Comparison of ENCODE assay signal across 17 mouse cellular contexts in genomic region chr2:169397013-169397412, GRCm38 (mm10).
DNase-seq lines count a peak whose midpoint lies in the region; ATAC-seq lines count a peak whose summit lies in the region.
"Had no signal": no experiment of that assay in that cellular context is flagged by ENCODE, and none has a peak within 500 bp of the region (broad histone marks: within the 10 kb centered on the region; RNA-seq: fewer than 3 reads in every experiment).

No protein-coding gene starts in this region.

- peaks cover 17% of the 10 kb centered on the region for H3K4me1 ChIP-seq in limb, embryonic 13.5 days
- H3K4me1 ChIP-seq: forebrain, embryonic 15.5 days; hindbrain, embryonic 12.5 days; lung, embryonic 15.5 days had no signal

- 38% methylated on average over 4 of the region's 4 CpGs for WGBS in limb, embryonic 13.5 days

- no peaks in the 10 kb centered on the region for H3K9me3 ChIP-seq in limb, embryonic 13.5 days
- H3K9me3 ChIP-seq: forebrain, embryonic 15.5 days; hindbrain, embryonic 12.5 days; lung, embryonic 15.5 days; neural tube, embryonic 15.5 days had no signal

- no peak for ATAC-seq in limb, embryonic 13.5 days (ENCODE audit: low FRiP score, low read depth)
- ATAC-seq in erythroid progenitor cell, adult 5-6 weeks (replicated peaks; ENCODE audit: low FRiP score, poor library complexity, severe bottlenecking): no peak
- ATAC-seq: forebrain, embryonic 15.5 days; intestine, embryonic 16.5 days had no signal

- no peaks in the 10 kb centered on the region for H3K36me3 ChIP-seq in limb, embryonic 13.5 days
- H3K36me3 ChIP-seq: forebrain, embryonic 15.5 days; hindbrain, embryonic 12.5 days; lung, embryonic 15.5 days; neural tube, embryonic 15.5 days had no signal

- intact Hi-C loops in gastrocnemius, postnatal 14 days (cut with DNase I; ENCODE audit: low total_unique reads): no loop called here

- no peak overlapping the region for H3K9ac ChIP-seq in limb, embryonic 13.5 days
- H3K9ac ChIP-seq: forebrain, embryonic 15.5 days; hindbrain, embryonic 12.5 days; lung, embryonic 15.5 days; neural tube, embryonic 15.5 days had no signal

- H3K27ac ChIP-seq in limb, embryonic 13.5 days: no peak overlapping the region
- H3K27ac ChIP-seq: forebrain, embryonic 15.5 days; hindbrain, embryonic 12.5 days; lung, embryonic 15.5 days; neural tube, embryonic 15.5 days had no signal

- peak overlapping the region; percentile 42 for H3K4me2 ChIP-seq in limb, embryonic 13.5 days (replicated peaks)
- H3K4me2 ChIP-seq: forebrain, embryonic 15.5 days; hindbrain, embryonic 12.5 days; lung, embryonic 15.5 days; neural tube, embryonic 15.5 days had no signal

- peak; percentile 3 to 17 for DNase-seq in gastrocnemius, adult 8-10 months (ENCODE audit: low spot score in 2 of 2)
- no peak for DNase-seq in gastrocnemius, postnatal 14 days
- peak; percentile 6 to 69 for DNase-seq in urinary bladder, postnatal 36 days (ENCODE audit: low spot score in 2 of 2)
- no peak for DNase-seq in urinary bladder, postnatal 10 days (ENCODE audit: low spot score)
- DNase-seq in skeletal muscle tissue, adult 2 months (ENCODE audit: low read depth, low spot score): peak; percentile 52
- DNase-seq in embryo, embryonic 10 days (ENCODE audit: low spot score): no peak
- DNase-seq: cerebellum, adult 9-11 months; kidney, postnatal 14 days; left cerebral cortex, postnatal 4 days; thymus, postnatal 25 days had no signal

- H3K27me3 ChIP-seq in limb, embryonic 13.5 days: peaks cover 8% of the 10 kb centered on the region; the same call in 1 of the 2 replicates
- H3K27me3 ChIP-seq: forebrain, embryonic 15.5 days; hindbrain, embryonic 12.5 days; lung, embryonic 15.5 days; neural tube, embryonic 15.5 days had no signal

- no peak overlapping the region for H3K4me3 ChIP-seq in limb, embryonic 13.5 days
- H3K4me3 ChIP-seq: forebrain, embryonic 15.5 days; hindbrain, embryonic 12.5 days; lung, embryonic 15.5 days; neural tube, embryonic 15.5 days had no signal

Comparison
In these comparisons a context has a peak if more than half of its experiments do, and no peak if none do; other contexts are left out.
1. DNase-seq: peak in gastrocnemius, adult 8-10 months (2 of 2), urinary bladder, postnatal 36 days (2 of 2) and skeletal muscle tissue, adult 2 months (single experiment); none in gastrocnemius, postnatal 14 days (single experiment), urinary bladder, postnatal 10 days (single experiment) and embryo, embryonic 10 days (single experiment).